Mouse (Mus musculus): ENCODE results near the gene Traf6. TPM values are rescaled to one million over a fixed set of nuclear protein-coding genes. Genes with fewer than 3 reads are reported as not detected.
"Not testable (repeated sequence)": the region's sequence is repeated elsewhere in the genome, so short reads cannot be mapped to it uniquely, and the experiment has no call there.

Traf6 gene
- total RNA-seq, 2 experiments from 2014 or later, result 13.5 to 14.5 TPM

DNA sequence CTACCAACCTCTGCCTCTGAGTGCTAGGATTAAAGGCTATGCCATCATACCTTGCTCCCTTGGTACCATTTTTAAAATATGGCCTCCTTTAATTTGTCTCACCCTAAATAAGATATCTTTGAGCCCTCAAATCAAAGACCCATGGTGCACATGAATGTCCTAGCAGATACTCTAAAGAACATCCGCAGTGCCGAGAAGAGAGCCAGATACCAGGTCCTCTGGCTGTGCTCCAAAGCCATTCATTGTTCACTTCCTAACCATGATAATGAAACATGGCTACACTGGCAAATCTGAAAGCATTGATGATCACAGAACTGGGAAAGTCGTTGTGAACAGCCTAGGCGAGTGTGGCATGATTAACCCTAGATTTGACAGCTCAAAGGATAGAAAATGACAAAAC is 14.8 kb downstream of the Traf6 start:
- DNase-seq, result no peak
- intact Hi-C loops (cut with DNase I), result loop anchor here (10.0 kb wide), 1 partner anchor 762 kb away; the partner anchor contains the start of gene Fjx1

DNA sequence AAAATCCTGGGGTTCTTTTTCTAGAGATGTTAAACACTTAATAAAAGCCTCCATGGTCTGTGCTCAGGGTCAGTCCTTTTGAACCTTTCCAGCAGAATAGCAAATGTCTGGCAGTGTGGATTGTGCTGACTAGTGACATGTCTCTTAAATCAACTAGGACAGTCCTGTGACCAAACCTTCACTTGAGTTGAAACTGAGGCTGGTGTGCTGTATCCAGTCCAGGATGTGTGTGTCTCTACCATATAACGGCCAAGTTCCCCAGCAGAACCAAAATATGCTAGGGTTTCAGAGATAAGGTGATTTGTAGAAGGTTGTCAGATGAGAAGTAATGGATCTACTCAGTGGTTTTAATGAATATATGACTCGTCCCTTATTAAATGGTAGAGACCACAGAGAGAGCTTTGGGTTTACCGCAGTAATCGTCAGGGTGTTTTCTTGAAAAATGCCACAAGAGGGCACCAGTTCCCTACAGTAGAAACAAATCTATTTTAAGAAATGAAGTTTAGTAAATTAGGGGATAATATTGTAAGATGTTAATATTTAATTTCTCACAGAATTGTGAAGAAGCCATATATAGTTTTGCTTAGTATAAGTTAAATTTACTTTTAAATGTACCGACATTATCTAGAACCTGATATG is 15.5 kb downstream of the Traf6 start:
- DNase-seq, result peak; percentile 42 to 47
- intact Hi-C loops (cut with DNase I), result loop anchor here (10.0 kb wide), 1 partner anchor 761 kb away; the partner anchor contains the start of gene Fjx1

DNA sequence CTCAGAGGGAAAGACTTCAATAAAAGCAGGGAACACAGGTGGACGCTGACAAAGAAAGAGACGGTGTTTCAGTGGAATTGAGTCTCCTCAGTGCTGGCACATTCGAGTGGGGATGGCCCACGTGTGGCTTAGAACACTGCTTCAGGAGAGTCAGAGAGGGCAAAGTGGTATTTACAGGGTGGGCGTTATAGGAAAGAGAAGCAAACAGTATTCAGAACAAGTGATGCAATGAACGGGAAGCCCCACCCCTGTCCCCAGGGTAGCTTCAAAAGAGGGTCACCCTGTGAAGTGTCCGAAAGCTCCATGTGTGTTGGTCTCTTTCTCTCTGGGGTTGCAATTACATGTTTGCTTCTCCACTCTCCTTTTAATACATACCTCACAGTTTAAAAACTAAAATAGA is 17.4 kb downstream of the Traf6 start:
- no peak for DNase-seq
- intact Hi-C loops (cut with DNase I), result loop anchor here (10.0 kb wide), 1 partner anchor 759 kb away; the partner anchor contains the start of gene Fjx1

DNA sequence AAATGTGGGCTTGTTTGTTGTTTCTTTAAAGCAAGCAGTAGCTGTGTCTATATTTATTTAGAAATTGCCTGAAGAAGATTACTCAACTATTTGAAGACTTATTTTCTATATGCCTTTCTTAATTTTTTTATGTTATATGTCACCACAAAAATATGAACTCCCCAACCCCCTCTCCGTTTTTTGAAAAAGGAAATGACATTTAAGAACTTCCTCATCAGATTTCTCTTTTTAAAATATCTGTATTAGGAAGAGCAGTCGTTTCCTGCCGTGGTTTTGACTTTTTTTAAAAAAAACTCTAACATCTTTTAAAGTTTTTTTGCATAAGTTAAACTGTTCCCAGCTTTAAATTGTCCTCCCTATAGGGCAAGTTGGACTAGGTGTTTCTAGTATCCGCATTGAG is 21.1 kb downstream of the Traf6 start:
- intact Hi-C loops (cut with DNase I), result loop anchor here (10.0 kb wide), 1 partner anchor 756 kb away; the partner anchor contains the start of gene Fjx1

DNA sequence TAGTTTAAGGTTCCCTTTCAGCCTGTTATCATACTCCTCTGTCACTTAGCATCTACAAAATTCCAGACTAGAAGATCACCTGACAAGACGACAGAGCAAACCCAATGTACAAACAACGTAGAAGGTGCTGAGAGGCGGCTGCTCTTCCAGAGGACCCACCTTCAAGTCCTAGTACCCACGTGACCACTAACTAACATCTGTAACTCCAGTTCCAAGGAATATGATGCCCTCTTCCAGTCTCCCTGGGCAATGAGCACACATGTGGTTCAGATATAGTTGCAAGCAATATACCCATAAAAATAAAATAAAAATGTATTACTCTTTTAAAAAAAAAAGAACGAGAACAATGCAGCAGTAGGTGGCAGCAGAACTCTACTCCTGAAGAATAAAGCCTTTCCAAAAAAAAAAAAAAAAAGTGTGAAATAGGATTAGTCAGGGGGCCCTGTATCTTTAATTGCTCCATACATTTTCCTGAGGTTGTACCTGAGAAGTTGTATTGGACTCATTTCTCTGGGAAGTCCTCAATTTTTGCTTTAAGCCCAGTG is 27.8 kb downstream of the Traf6 start:
- intact Hi-C loops (cut with DNase I), result loop anchor here (2.0 to 5.0 kb wide), 2 partner anchors 121 to 165 kb away; no protein-coding TSS in a partner anchor
- DNase-seq, result peak; percentile 17 to 52

More for the DNA sequence above, 21.1 kb downstream of the Traf6 start:
- DNase-seq, result no peak

DNA sequence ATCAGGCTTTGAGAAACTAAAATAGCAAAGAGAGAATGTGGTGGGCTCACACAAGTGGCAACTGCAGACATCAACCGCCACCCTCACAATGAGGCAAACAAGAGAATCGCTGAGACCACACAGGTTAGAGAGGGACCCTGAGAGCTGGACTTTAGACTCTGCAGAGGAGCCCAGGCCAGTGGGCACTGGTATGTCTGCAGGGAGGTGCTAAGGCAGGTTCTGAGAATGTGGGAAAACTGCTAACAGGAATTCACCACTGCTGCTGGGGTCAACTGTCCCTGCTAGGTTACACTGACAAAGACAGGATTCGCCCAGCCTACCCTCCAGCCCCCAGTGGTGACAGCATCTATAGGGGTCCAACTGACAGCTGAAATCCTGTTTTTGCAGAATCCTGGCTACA is 33.4 kb downstream of the Traf6 start:
- no peak for DNase-seq
- intact Hi-C loops (cut with DNase I), result no loop called here

DNA sequence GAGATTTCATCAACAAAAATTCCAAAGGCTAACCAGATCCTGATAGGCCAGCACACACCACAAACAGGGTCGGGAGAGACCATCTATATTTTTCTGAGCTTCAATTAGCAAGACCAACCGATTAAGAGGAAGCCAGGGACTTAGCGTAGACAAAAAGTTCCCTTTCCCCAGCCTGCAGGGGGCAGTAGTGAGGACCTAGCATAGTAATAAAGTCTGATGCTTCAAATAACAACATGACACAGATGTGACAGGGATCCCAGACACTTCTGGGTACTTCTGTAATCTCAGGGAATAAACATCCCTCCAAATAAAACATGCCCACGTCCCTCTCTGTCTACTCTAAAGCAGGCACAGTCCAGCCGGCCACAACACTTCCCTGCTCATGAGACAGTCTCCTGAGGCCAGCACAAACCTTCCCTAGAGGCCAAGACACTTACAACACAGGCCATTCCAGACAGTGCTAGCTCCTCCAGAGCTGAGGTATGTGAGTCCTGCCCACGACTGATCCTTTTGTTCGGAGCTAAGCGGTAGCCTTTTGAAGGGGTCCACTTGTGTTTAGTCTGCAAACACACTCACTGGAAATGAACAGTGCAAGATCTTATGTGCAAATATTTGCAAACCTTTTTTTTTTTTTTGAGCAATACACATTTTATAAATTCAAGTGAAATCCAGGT is 37.6 kb downstream of the Traf6 start:
- peak; percentile 47 to 77 for DNase-seq
- intact Hi-C loops (cut with DNase I), result loop anchor here (2.0 kb wide), 1 partner anchor 81 kb away; no protein-coding TSS in a partner anchor

DNA sequence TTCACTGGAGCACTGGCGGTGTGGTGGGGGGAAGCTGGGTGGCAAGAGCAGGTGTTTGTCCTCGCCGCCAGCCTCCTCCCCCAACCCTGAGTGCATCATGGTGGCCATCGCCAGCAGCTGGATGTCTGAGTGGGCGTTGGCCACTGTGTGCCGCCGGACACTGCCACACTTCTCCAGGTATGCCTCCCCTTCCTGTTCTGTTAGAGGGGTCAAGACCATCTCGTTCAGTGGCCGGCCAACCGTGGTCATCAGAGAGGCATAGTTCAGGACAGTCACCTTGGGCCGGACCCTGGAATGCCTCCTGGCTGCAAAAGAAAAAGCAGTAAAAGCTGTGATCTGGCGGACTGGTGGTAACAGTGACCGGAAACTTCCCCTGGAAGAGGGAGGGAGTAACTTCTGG is 38.9 kb downstream of the Traf6 start:
- intact Hi-C loops (cut with DNase I), result no loop called here
- DNase-seq, result no peak

DNA sequence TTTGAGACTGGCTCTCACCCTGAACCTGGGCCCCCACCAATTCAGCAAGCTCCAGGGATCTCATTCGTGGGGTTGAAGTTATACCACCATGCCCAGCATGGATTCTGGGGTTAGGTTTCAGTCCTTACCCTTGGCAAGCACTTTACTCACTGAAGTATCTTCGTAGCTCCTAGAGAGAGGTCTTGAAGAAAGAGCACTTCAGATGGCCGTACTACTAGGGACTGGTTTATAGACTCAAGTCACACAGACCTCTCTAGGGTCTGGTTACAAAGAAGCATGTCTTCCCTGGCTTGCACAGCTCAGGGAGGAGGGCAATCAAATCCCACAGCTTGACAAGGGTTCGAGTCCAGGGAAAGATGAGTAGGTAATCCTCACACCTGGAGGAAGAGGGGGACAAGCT is 43.6 kb downstream of the Traf6 start:
- no peak for DNase-seq
- intact Hi-C loops (cut with DNase I), result no loop called here

DNA sequence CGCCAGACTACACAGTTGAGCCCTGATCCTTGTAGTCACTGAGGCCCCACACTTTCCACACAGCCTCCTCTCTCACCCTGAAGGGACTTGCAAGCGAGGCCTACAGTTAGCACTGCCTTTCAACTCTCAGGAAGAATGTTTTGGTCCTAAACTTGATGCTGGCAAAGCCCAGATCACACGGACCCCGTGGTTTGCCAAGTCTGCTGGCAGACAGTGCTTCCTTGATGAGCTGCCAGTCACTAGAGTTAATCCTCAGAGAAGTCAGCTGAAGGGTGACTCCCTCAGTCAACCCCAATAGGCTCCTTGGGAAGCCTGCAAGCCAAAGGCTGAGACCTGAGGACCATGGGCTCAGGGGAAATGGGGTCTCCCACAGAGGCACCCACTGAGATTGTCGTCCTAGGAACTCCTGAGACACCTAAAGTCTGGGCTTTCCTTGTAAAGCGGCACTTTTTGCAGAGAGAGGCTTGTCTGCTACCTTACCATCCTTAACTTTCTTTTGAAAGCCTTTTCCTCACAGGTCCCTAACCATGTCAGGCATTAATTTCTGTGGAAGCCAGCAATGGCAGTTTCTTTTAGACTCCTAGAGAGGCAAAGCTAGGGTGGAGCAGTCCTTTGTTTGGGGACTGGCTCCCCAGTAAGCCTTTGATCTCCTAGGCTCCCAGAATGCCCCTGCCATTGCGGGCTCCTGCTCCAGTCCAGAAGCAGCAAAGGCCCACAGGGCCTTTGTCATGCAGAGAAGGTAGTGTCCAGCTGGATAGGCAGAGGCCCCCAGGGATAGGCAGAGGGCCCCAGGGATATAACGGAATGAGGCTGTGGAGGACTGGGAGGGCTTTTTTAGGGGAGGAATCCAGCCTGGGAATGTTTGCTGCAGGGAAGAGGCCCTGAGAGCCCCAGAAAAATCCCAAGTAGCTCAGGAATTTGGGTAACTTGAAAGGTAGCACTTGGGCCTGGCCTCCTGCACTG is 44.4 kb downstream of the Traf6 start:
- peak; percentile 39 to 46 for DNase-seq
- intact Hi-C loops (cut with DNase I), result no loop called here

DNA sequence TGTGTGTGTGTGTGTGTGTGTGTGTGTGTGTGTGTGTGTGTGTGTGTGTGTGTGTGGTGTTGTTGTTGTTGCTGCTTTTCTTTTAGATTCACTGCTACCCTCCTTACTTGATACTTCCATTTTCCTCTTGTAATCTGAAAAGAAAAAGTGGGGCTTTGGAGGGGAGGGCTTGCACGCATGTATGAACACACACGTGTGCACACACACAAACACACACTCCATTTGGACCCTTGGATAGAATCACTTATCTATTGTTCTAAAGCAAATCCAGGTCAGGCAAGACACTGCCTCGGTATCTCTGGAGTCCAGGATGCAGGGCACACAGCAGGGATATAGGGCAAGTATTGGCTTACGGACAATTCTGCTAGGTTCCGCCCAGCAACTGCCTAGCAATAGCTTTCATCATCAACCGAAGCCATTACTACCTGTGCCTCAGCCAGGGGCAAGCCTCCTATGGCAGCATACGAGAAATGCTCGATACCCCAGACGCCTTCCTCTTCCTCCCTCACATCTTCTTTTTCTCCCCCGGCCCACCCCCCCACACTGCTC is 45.2 kb downstream of the Traf6 start:
- intact Hi-C loops (cut with DNase I), result no loop called here
- no peak for DNase-seq

DNA sequence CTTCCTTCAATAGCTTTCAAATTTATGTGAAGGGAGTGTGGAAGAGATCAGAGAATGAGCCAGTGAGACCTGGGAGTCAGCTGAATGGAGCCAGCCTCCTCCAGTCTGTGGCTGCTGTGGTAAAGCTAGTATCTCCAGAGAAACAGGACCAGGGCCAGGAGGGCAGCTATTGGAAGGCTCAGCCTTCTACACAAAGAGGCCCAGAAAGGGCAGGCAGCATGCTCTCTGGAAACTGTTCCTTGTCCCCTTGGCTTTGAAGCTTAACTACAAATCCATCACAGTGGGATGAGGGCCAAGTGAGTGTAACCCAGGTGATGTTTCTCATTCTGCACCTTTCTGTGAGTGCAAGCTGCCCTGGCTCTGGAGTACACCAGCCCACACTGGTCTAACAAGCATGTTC is 49.6 kb downstream of the Traf6 start:
- DNase-seq, result no peak

DNA sequence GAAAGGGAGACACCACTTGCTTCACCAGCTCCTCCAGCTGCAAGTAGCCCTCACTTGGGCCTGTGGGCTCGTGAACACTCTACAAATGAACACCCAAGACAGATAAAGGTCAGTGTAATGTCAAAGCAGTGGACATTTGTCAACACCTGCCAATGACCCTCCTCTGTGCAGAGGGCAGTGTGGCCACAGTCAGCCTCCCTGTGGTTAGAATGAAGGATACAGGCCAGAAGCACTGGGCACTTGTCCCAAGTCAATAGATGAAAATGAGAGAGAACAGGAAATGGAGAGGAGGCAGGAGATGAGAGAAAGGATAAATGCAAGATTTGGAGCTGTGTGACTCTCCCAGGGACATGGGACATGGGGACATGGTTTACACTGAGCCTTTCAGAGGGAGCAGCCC is 51.2 kb downstream of the Traf6 start:
- no peak for DNase-seq
- intact Hi-C loops (cut with DNase I), result no loop called here

More for the DNA sequence above, 49.6 kb downstream of the Traf6 start:
- intact Hi-C loops (cut with DNase I), result no loop called here

DNA sequence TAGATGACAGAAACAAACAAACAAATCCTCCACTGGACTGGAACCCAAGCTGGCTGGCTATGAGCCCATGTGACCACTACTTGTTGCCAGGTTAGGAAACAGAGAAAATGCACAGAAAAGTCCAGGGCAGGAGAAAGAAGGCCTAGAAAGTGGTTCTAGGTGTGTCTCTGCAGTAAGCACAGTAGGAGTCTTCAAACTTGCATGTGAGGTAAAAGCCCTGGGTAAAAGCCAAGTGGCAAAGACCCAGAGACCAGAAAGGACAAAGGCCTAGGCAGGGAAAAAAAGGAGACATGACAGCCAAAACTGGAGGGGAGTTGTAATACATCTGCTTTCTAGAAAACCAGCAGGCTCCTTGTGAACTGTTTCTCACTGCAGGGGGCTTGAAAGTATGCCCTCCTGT is 52.7 kb downstream of the Traf6 start:
- DNase-seq, result peak; percentile 54
- intact Hi-C loops (cut with DNase I), result no loop called here

DNA sequence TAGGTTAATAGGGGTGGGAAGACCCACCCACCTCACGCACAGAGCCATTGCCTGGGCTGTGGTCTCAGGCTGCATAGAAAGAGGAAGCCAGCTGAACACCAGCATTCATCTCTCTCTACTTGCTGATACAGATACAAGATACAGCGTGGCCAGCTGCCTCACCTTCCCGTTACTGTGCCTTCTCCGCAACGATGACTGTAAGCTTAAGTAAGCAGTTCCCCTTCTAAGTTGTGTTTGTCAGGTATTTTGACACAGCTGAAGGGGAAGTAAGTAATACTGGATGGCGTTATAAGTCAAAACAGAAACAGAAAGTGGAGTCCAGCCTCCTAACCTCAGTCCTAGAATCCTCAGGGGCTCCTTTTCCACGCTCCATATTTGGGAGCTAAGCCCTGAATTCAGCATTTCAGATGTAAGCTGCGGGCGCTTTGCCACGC is 54.6 kb downstream of the Traf6 start:
- DNase-seq, result no peak
- intact Hi-C loops (cut with DNase I), result no loop called here

DNA sequence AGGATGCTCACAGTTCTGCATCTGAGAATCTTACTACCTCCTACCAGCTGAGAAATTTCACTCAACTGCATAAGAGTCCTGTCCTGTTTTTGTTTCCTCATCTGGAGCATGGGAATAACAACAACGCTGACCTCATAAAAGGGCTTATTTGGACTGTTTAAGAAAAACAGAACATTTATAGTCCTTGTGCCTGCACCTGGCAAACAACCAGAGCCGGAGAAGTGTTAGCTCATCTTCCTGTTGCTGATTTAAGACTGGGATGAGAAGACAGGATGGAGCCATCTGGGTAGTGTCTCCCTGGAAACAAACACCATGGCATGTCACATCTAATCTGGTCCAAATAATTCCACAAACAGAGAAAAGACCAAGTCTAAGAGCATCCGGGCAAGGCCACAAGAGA is 55.3 kb downstream of the Traf6 start:
- DNase-seq, result peak; percentile 51 to 52
- intact Hi-C loops (cut with DNase I), result no loop called here

DNA sequence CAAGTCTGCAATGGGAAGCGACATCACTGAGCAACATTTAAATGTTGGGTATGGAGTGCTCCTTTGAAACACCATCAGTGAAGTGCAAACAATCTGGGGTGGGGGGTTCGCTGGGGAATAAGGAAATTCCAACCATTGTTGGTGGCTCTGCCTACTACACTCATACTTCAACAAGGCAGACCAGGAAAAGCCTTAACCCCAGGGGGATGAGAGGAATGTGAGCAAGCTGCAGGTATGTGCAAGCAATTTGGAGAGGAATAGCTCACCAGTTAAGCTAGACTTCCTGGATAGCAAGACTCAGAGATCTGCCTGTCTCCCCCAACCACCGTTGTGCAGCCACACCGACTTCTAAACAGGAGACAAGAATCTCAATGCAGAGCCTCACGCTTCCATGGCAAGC is 61.7 kb downstream of the Traf6 start:
- intact Hi-C loops (cut with DNase I), result no loop called here
- no peak for DNase-seq

DNA sequence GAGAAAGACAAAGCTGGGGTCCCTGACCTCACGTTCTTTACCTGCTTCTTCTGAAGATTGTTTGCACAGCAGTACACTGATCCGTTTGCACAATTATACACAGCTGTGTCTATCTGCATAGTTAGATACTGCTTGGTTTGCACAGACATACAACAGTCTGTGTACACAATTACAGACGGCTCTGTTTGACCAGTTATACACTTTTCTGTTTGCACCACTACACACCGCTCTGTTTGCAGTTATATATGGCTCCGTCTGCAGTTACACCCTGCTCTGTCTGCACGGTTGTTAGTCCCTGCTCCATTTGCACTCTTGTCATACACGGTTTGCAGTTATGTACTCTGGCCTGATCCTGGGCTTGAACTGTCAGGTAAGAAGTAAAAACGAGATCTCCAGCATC is 63.4 kb downstream of the Traf6 start:
- no peak for DNase-seq
- intact Hi-C loops (cut with DNase I), result no loop called here

DNA sequence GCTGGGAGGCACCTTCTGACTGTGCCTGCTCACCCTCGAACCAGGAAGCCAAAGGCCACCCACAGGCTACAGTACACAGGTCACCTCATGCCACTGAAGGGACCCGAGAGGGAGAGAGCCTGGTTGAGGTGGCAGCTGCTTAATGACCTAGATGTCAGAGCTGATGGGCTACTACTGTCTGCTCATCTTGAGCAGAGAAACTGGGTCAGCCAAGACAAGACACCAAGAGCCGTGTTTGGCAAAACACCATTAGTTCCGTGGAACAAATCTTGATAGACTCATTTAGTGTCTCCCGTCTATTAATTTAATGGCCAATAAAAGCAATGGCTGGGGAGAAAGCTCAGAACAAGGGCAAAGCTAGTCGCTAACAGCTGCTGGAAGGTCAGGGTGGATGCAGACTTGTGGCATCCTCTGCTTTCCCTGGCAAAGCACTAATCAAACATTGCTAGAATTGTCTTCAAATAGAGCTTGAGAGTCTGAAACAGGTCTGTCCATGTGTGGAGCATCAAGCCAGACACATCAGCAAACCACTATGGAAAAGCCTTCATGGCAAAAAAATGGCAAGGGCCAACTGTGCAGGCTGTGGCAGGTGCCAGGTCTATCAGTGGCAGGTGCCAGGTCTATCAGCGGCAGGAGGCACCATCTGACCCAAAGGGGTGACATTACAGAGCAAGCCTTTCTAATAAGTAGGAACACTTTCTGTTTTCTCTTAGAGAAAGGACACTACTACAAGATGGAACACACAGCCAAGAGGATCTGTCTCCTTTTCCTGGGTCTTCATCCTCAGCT is 64.0 kb downstream of the Traf6 start:
- intact Hi-C loops (cut with DNase I), result no loop called here
- DNase-seq, result no peak

DNA sequence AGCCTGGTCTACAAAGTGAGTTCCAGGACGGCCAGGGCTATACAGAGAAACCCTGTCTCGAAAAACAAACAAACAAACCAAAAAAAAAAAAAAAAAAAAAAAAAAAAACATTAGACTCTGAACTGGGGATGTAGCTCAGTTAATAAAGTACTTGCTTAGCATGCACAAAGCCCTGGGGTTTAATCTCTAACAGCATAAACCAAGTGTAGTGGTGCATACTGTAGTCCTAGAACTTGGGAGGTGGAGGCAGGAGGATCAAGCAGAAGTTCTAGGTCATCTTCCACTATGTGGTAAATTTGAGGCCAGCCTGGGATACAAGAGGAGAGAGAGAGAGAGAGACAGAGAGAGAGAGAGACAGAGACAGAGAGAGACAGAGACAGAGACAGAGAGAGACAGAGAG is 67.4 kb downstream of the Traf6 start:
- DNase-seq; intact Hi-C loops (cut with DNase I): not testable (repeated sequence)
